Mouse (Mus musculus) 3T3-L1 (cell line): Measurements from ENCODE around the gene AU040320.

Source experiments
- DNase-seq: peaks from one replicate; pipeline ENCODE4 v3.0.0-alpha.2; 2015; ENCODE audit warnings: low read depth, low spot score

The AU040320 gene

GRCm38 (mm10) chr4:126782996-126783395, 29.7 kb downstream of the AU040320 start:
- DNase-seq: no peak

DNA sequence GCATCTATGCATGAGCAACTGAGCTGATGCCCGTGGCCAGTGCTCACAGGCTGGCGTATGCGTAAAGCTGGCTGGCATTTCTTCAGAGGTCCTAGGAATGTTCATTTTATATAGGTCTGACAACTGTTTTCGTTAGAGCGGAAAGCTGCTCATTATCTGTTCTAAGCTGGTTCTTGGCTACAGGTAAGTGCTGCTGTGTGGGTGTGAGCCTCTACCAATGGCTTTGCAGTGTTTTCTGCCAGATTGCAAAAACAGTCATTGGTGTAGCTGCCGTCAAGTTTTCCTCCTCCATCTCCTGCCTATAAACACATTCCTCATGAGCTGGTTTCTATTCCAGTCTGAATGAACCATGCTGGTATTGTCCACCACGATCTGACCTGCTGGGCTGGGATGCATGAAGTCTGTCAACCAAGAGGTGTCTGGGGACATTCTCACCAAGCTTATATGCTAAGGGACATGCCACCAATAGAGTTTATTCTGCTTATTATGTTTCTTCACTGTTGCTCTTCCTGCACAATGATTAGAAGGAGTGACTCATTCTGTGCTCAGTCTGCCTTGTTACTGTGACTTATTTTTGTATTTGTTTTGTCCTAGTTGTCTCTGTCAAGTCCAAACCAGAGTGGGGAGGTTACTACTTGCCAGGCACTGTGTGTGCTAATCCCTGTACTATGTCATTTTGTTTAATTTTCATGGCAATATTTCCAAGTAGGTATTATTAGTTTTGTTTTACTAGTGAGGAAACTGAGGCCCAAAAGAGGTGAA, 39.2 kb downstream of the AU040320 start:
- DNase-seq: no peak

- no peak for DNase-seq
These were observed 48.8 kb downstream of the AU040320 start for GRCm38 (mm10) chr4:126802174-126802573.

DNA sequence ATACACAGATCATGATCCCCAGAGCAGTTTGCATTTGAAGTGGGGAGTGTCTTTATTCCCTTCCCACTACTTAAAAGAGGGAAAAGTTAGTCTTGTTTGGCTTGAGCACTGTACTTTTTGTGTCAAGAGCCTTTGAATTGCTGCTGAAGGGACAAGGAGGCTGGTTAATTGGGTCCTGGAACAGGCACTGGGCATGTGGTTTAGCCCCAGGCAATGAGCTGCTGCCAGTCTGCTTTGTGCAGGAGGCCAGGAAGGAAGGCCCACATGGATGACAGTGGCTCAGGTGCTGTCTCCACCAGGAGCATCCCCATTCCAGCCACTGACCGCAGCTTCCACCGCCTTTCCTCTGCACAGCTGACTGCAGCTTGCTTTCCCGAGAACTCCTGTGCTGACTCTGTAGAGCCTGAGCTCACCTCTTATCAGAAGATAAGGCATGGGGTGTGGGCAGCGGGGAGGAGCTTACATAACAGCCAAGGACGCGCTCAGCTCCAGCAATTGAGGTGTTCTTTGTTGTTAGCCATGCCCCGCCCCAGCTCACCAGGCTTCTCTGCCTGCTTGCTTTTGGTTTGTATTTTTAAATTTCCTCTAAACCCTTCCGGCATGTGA, 50.0 kb downstream of the AU040320 start:
- DNase-seq: no peak

GRCm38 (mm10) chr4:126805741-126806140, 52.4 kb downstream of the AU040320 start:
- DNase-seq: no peak

- no peak for DNase-seq
These were observed 53.5 kb downstream of the AU040320 start for GRCm38 (mm10) chr4:126806692-126807427.

DNA sequence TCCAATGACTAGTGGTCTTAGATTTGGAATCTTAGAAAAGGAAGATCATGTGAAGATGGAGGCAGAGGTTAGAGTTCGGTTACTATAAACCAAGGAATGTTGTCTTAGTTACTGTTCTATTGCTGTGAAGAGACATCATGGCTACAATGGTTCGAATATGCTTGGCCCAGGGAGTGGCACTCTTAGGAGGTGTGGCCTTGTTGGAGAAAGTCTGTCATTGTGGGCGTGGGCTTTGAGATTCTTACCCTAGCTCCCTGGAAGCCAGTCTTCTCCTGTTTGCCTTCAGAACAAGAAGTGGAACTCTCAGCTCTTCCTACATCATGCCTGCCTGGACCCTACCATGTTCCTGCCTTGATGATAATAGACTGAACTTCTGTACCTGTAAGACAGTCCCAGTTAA, 57.2 kb downstream of the AU040320 start:
- DNase-seq: no peak

- DNase-seq: no peak
These were observed 59.9 kb downstream of the AU040320 start for GRCm38 (mm10) chr4:126813212-126813611.

DNA sequence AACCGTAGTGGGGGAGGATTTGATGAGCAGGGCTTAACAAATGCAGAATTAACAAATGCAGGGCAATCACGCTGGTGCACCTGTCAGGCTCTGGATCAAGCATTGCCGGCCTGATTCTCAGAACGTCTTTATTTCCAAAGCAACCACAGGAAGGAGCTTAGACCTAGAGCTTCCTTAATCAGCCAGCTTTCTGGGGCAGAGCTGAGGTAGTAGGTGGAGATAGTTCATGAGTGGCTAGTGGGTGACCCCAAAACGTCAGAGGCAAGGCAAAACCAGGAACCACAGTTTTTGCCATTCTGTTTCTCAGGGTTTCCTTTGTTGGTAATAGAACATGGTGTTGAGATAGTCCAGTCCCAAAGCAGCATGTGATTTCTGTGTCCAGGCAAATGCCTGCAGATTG, 61.5 kb downstream of the AU040320 start:
- DNase-seq: no peak

- DNase-seq: no peak
These were observed 69.8 kb downstream of the AU040320 start for GRCm38 (mm10) chr4:126822891-126823882.

DNA sequence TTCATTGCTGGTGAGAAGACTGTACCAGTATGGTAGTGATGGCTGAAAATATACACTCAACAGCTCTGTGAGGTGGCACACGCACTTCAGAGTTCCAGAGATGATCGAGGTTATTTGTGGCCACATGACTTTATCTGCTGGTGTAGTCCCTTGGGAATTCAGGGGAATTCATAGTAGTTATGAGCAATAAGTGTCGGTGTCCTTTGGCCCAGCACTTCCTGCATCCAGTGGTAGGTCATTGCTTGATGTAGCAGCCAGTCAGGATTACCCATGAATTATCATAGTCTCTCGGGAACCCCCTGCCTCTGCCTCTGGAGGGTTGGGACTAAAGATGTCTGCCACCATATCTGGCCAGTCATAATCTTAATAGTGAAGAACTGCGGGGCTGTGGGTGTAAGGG, 70.6 kb downstream of the AU040320 start:
- peak; percentile 15 for DNase-seq

- DNase-seq: no peak
These were observed 77.8 kb downstream of the AU040320 start for GRCm38 (mm10) chr4:126831122-126831521.

DNA sequence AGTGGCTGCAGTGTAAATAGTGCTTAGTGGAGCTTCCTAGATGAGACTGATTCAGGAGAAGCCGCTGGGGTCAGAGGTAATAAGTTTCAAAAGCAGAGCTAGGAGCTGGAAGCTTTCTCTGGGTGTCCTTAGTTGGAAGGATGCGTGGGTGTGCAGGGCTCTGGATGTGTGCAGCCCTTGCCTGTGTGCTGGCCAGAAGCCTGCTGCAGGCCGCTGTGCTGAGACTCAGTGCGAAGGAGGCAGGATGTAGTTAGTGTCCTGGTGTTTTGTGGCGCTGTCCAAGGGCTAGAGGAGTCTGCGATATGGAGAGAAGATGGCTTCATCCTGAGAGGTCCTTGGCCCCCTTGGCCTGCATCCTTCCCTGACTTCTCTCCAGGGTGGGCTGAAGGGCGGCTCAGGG, 85.5 kb downstream of the AU040320 start:
- DNase-seq: no peak

DNA sequence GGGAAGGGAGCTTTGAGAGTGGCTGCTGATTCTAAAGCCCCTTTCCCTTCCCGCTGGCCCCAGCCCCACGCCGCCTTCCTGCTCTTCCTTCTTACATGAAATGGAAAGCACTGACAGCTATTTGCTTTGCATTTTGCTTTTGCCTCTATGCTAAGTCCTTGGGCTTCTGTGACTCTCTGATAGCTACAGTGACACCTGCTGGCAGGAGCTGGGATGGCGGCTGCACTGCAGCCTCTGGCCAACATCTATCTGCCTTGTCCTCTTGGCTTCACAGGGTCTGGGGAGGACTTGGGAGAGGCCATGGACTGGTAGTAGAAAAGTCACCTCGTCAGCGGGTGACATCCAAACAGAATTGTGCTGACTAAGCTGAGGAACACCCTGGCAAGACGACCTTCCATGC, 86.5 kb downstream of the AU040320 start:
- DNase-seq: peak; percentile 88

DNA sequence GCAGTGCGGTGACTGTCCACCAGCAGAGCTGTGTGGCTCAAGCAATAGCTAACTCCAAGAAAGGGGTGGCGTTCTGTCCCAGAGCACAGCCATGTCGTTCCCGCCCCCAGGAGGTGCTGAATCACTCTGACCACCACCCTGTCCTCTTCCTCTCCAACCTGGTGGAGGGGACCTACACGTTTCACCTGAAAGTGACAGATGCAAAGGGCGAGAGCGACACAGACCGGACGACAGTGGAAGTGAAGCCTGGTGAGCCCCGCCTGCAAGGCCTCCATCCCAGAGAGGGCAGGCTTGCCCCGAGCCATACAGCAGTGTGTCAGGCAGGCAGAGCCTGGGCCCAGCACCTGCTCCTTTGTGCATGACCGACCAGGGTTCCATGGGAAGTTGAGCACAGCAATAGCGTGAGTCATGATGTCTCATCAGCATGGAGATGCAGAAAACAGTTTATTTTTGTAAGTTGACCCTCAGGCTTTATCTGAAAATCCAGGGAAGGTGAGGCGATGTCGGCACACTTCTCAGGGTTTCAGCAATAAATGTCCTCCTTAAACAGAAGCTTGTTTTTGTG, 87.7 kb downstream of the AU040320 start:
- peak; percentile 78 for DNase-seq

DNA sequence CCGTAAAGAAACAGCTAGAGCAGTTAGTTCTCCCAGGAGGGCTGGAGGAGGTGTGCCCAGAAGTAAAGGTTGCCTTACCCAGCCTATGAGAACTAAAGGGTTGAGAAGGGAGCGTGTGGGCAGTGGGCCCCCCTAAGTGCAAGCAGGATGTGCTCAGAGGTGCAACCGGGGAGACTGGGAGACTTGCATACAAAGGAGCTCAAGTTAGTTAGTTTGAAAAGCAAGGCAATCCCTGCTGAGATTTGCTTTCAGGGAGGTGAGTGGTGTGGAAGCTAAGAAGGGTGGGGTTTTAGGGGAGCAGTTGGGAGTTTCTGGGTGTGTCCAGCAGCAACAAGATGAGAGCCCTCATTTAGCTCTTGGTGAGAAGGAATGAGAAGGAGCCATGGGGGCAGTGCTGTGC, 89.6 kb downstream of the AU040320 start:
- DNase-seq: no peak

DNA sequence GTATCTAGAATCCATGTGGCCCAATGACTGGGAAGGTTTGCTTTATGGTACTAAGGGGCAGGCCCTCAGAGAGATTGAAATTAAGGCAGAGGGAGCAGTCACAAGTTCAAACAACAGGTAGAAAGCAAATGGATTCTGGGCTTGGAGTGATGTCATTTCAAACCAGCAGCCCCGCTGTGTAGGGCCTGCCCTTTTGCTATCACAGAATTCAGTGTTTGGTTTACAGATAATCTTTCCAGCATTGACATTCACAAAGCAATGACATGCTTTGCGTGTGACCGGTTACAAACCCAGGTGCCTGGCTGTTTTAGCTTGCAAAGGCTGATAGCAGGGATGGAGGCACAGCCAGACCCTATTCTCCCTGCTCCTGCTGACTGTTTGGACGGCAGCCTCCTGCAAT, 92.3 kb downstream of the AU040320 start:
- no peak for DNase-seq

GRCm38 (mm10) chr4:126846971-126847370, 93.6 kb downstream of the AU040320 start:
- DNase-seq: peak; percentile 36

- no peak for DNase-seq
These were observed 96.9 kb downstream of the AU040320 start for GRCm38 (mm10) chr4:126850019-126850777.

GRCm38 (mm10) chr4:126850778-126851080, 97.4 kb downstream of the AU040320 start:
- DNase-seq: no peak

GRCm38 (mm10) chr4:126852971-126853370, 99.6 kb downstream of the AU040320 start:
- no peak for DNase-seq
